Mouse (Mus musculus) limb, embryonic 13.5 days (tissue): ENCODE measurements around the gene 3110018I06Rik. TPM values are rescaled to one million over a fixed set of nuclear protein-coding genes. Genes with fewer than 3 reads are reported as not detected.

Source experiments
- ATAC-seq: fragments of 200-750 bp; cut with Nextera tagmentation; 2 replicates; pipeline ENCODE4 v1.8.0; 2017; ENCODE audit warnings: low read depth, moderate number of reproducible peaks, moderate TSS enrichment; ENCODE audit not compliant: low FRiP score
- H3K27ac ChIP-seq: fragments of 300-500 bp; sonication (generic); 2 replicates; pipeline ENCODE4 v1.5.1; 2015; ENCODE audit warnings: inconsistent platforms, mild to moderate bottlenecking, moderate library complexity
- H3K27me3 ChIP-seq: fragments of 300-500 bp; sonication (generic); 2 replicates; pipeline ENCODE4 v1.6.1; 2015; ENCODE audit warnings: mild to moderate bottlenecking, inconsistent platforms
- H3K36me3 ChIP-seq: fragments of 300-500 bp; sonication (generic); 2 replicates; pipeline ENCODE4 v1.6.1; 2015; ENCODE audit warnings: inconsistent platforms, mild to moderate bottlenecking, moderate library complexity
- H3K4me1 ChIP-seq: fragments of 300-500 bp; sonication (generic); 2 replicates; pipeline ENCODE4 v1.6.1; 2015; ENCODE audit warnings: inconsistent platforms
- H3K4me2 ChIP-seq: fragments of 300-500 bp; sonication (generic); replicated peaks from 2 replicates; pipeline ENCODE4 v1.6.1; 2015; ENCODE audit warnings: inconsistent platforms, mild to moderate bottlenecking, moderate library complexity
- H3K4me3 ChIP-seq: fragments of 300-500 bp; sonication (generic); 2 replicates; pipeline ENCODE4 v1.5.1; 2015; ENCODE audit warnings: moderate library complexity, mild to moderate bottlenecking, inconsistent platforms
- H3K9ac ChIP-seq: fragments of 300-500 bp; sonication (generic); 2 replicates; pipeline ENCODE4 v1.6.1; 2015; ENCODE audit warnings: mild to moderate bottlenecking, inconsistent platforms
- H3K9me3 ChIP-seq: fragments of 300-500 bp; sonication (generic); 2 replicates; pipeline ENCODE4 v1.6.1; 2016; ENCODE audit warnings: inconsistent platforms
- WGBS: fragments of 180-500 bp; shearing (Covaris S2); methylation state at CpG from one replicate; pipeline ENCODE4 v1.1.7; 2015; 5-methylcytosine and 5-hydroxymethylcytosine counted together
- polyA plus RNA-seq: library from polyadenylated mRNA; unstranded; fragments of >200 nt; fragmentation: Nextera tagmentation; extraction: Ambion mirVana; gene quantifications from 2 replicates; pipeline ENCODE4 v1.2.1, GENCODE M21; 2015

Gene 3110018I06Rik
- polyA plus RNA-seq, result not detected in 2 replicates

GRCm38 (mm10) chr12:107488371-107488770 is at the start of gene 3110018I06Rik:
Gene 3110018I06Rik, plus strand, starts transcription at chr12:107488632.
- Histone ChIP-seq H3K27ac (no peak within 1 kb of the TSS), H3K27me3 (no peaks in the 10 kb centered on the region), H3K4me3 (no peak within 1 kb of the TSS), H3K4me2 (no peak within 1 kb of the TSS), H3K36me3 (no peaks in the 10 kb centered on the region), H3K4me1 (no peaks in the 10 kb centered on the region; the same call in 1 of the 2 replicates), H3K9ac (no peak within 1 kb of the TSS), H3K9me3 (peaks cover 8% of the 10 kb centered on the region)
- WGBS, result 86% methylated on average over 6 of the region's 6 CpGs
- no peak for ATAC-seq

GRCm38 (mm10) chr12:107444681-107445080 is 43.8 kb upstream of the 3110018I06Rik start:
- H3K4me1 ChIP-seq, result no peaks in the 10 kb centered on the region
- H3K4me3 ChIP-seq, result no peak overlapping the region
- no peak overlapping the region for H3K9ac ChIP-seq
- WGBS, result 86% methylated on average over 7 of the region's 7 CpGs
- no peak for ATAC-seq
- H3K36me3 ChIP-seq, result no peaks in the 10 kb centered on the region
- no peak overlapping the region for H3K4me2 ChIP-seq
- H3K9me3 ChIP-seq, result no peaks in the 10 kb centered on the region
- no peaks in the 10 kb centered on the region for H3K27me3 ChIP-seq
- no peak overlapping the region for H3K27ac ChIP-seq

- WGBS, result 73% methylated on average over 9 of the region's 9 CpGs
- Histone ChIP-seq H3K4me1 (no peaks in the 10 kb centered on the region), H3K36me3 (no peaks in the 10 kb centered on the region), H3K9ac (no peak overlapping the region), H3K27me3 (no peaks in the 10 kb centered on the region; the same call in 1 of the 2 replicates), H3K27ac (no peak overlapping the region), H3K4me3 (no peak overlapping the region), H3K4me2 (no peak overlapping the region), H3K9me3 (no peaks in the 10 kb centered on the region)
- no peak; the same call in 1 of the 2 replicates for ATAC-seq
Measured at GRCm38 (mm10) chr12:107457835-107458234, 30.6 kb upstream of the 3110018I06Rik start.

GRCm38 (mm10) chr12:107464731-107465130 is 23.7 kb upstream of the 3110018I06Rik start:
- H3K9me3 ChIP-seq, result no peaks in the 10 kb centered on the region
- no peak overlapping the region for H3K4me3 ChIP-seq
- H3K27ac ChIP-seq, result no peak overlapping the region
- H3K9ac ChIP-seq, result no peak overlapping the region
- 20% methylated on average over 5 of the region's 5 CpGs for WGBS
- no peak overlapping the region for H3K4me2 ChIP-seq
- H3K27me3 ChIP-seq, result 0 out of 2 replicates have a peak, but pooled peaks cover 3% of the 10 kb centered on the region
- H3K4me1 ChIP-seq, result no peaks in the 10 kb centered on the region
- ATAC-seq, result no peak
- H3K36me3 ChIP-seq, result no peaks in the 10 kb centered on the region

- Histone ChIP-seq H3K9ac (no peak overlapping the region), H3K4me1 (no peaks in the 10 kb centered on the region), H3K36me3 (no peaks in the 10 kb centered on the region), H3K9me3 (no peaks in the 10 kb centered on the region), H3K27ac (no peak overlapping the region), H3K4me3 (no peak overlapping the region), H3K4me2 (no peak overlapping the region), H3K27me3 (no peaks in the 10 kb centered on the region)
- no peak for ATAC-seq
- WGBS, result 55% methylated on average over 12 of the region's 12 CpGs
Measured at GRCm38 (mm10) chr12:107476441-107477291, 11.8 kb upstream of the 3110018I06Rik start.

- no peak overlapping the region for H3K9ac ChIP-seq
- H3K27me3 ChIP-seq, result no peaks in the 10 kb centered on the region
- no peaks in the 10 kb centered on the region for H3K36me3 ChIP-seq
- H3K27ac ChIP-seq, result no peak overlapping the region
- no peak for ATAC-seq
- H3K4me1 ChIP-seq, result no peaks in the 10 kb centered on the region
- 7% methylated on average over 3 of the region's 3 CpGs for WGBS
- no peak overlapping the region for H3K4me2 ChIP-seq
- no peak overlapping the region for H3K4me3 ChIP-seq
- no peaks in the 10 kb centered on the region for H3K9me3 ChIP-seq
Measured at GRCm38 (mm10) chr12:107479350-107479749, 9.1 kb upstream of the 3110018I06Rik start.

- ATAC-seq, result no peak
- H3K4me2 ChIP-seq, result no peak overlapping the region
- H3K4me1 ChIP-seq, result no peaks in the 10 kb centered on the region
- H3K27me3 ChIP-seq, result no peaks in the 10 kb centered on the region
- peaks cover 8% of the 10 kb centered on the region for H3K9me3 ChIP-seq
- H3K27ac ChIP-seq, result no peak overlapping the region
- H3K9ac ChIP-seq, result no peak overlapping the region
- no peaks in the 10 kb centered on the region for H3K36me3 ChIP-seq
- 75% methylated on average over 5 of the region's 5 CpGs for WGBS
- no peak overlapping the region for H3K4me3 ChIP-seq
Measured at GRCm38 (mm10) chr12:107483031-107483430, 5.4 kb upstream of the 3110018I06Rik start.

GRCm38 (mm10) chr12:107491344-107491743 is 2.9 kb downstream of the 3110018I06Rik start:
- no peak overlapping the region for H3K4me2 ChIP-seq
- H3K4me3 ChIP-seq, result no peak overlapping the region
- H3K36me3 ChIP-seq, result no peaks in the 10 kb centered on the region
- no peak overlapping the region for H3K9ac ChIP-seq
- 59% methylated on average over 1 of the region's 1 CpGs for WGBS
- no peaks in the 10 kb centered on the region for H3K27me3 ChIP-seq
- no peak overlapping the region for H3K27ac ChIP-seq
- H3K9me3 ChIP-seq, result peaks cover 8% of the 10 kb centered on the region
- no peak for ATAC-seq
- H3K4me1 ChIP-seq, result no peaks in the 10 kb centered on the region; the same call in 1 of the 2 replicates

GRCm38 (mm10) chr12:107496924-107497323 is 8.5 kb downstream of the 3110018I06Rik start:
- H3K27ac ChIP-seq, result no peak overlapping the region
- H3K4me3 ChIP-seq, result no peak overlapping the region
- no peaks in the 10 kb centered on the region for H3K36me3 ChIP-seq
- WGBS, result 74% methylated on average over 5 of the region's 5 CpGs
- no peaks in the 10 kb centered on the region for H3K27me3 ChIP-seq
- ATAC-seq, result no peak
- H3K4me2 ChIP-seq, result no peak overlapping the region
- no peaks in the 10 kb centered on the region for H3K9me3 ChIP-seq
- no peaks in the 10 kb centered on the region for H3K4me1 ChIP-seq
- H3K9ac ChIP-seq, result no peak overlapping the region

- H3K27me3 ChIP-seq, result no peaks in the 10 kb centered on the region
- no peak overlapping the region for H3K27ac ChIP-seq
- WGBS, result 83% methylated on average over 9 of the region's 9 CpGs
- H3K36me3 ChIP-seq, result no peaks in the 10 kb centered on the region
- no peak overlapping the region for H3K4me2 ChIP-seq
- no peak for ATAC-seq
- H3K9me3 ChIP-seq, result no peaks in the 10 kb centered on the region
- H3K4me3 ChIP-seq, result no peak overlapping the region
- H3K9ac ChIP-seq, result no peak overlapping the region
- no peaks in the 10 kb centered on the region for H3K4me1 ChIP-seq
Measured at GRCm38 (mm10) chr12:107509661-107510237, 21.3 kb downstream of the 3110018I06Rik start.

- no peaks in the 10 kb centered on the region for H3K27me3 ChIP-seq
- H3K9me3 ChIP-seq, result no peaks in the 10 kb centered on the region
- no peak for ATAC-seq
- WGBS, result 89% methylated on average over 11 of the region's 11 CpGs
- H3K4me3 ChIP-seq, result no peak overlapping the region
- no peak overlapping the region for H3K9ac ChIP-seq
- no peaks in the 10 kb centered on the region for H3K36me3 ChIP-seq
- no peak overlapping the region for H3K4me2 ChIP-seq
- H3K27ac ChIP-seq, result no peak overlapping the region
- H3K4me1 ChIP-seq, result no peaks in the 10 kb centered on the region
Measured at GRCm38 (mm10) chr12:107511112-107511511, 22.7 kb downstream of the 3110018I06Rik start.
